Mouse (Mus musculus): ENCODE measurements around the gene Selenos. TPM values are rescaled to one million over a fixed set of nuclear protein-coding genes. Genes with fewer than 3 reads are reported as not detected.

Selenos gene
- total RNA-seq, 2 experiments from 2014 or later: 126 to 161 TPM

DNA sequence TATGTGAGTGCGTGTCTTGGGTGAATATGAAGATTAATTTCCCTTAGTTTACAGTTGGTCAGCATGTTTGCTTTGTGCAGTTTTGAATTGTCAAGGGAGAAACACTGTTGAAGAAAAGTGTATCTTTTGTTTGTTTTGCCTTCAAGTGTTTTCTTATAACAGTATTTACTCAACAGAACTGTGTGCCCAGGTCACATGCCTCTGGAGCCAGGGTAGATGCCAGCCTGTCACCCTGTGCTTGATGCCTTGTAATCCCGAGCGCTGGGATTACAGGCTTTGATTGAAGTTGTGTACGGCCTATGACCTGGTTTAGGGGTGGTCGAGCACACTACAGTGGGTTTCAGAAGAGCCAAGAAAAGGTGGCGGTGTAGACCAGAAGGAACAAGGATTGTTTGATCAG lies 4.3 kb downstream of the Selenos start:
- no peak for ATAC-seq (replicated peaks; ENCODE audit: poor library complexity)

DNA sequence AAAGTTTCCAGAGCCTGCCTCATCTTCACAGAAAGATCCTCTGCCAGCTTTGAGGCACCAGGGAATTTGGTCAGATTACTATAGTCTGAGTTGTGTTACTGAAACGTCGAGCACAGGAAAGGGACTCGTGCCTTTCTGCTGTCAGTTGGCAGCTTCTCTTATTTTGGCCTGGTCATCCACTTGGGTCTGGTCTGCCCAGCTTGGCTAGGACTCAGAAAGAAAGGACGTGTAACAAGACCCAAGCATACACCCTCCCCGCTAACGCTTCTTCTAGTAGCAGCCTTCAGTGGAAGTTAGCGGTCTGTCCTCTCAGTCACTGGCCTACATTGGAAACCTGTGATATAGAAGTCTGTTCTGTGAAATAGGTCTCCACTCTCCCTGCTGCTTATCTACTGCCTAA lies 5.1 kb downstream of the Selenos start:
- no peak for ATAC-seq (replicated peaks; ENCODE audit: poor library complexity)

- no peak for ATAC-seq (replicated peaks; ENCODE audit: poor library complexity)
These were observed 8.2 kb downstream of the Selenos start for GRCm38 (mm10) chr7:66087652-66088051.

DNA sequence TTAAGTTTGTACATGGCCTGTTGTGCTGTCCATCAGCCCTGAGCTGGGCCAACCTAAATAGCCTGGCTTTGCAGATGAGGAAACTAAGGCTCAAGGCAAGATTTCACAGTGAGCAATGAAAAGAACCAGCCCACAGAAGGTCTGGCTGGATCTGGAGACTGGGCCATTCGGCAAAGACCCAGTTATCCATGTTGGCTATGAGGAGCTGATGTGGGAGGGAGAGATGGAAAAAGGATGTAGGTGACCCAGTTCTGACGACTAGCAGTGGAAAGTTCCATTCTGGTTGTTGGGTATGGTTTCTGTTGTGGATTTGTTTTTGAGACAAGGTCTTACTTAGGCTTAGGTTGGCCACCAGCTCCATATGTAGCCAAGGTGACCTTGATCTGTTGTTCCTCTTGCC lies 8.6 kb downstream of the Selenos start:
- ATAC-seq (replicated peaks; ENCODE audit: poor library complexity): no peak

DNA sequence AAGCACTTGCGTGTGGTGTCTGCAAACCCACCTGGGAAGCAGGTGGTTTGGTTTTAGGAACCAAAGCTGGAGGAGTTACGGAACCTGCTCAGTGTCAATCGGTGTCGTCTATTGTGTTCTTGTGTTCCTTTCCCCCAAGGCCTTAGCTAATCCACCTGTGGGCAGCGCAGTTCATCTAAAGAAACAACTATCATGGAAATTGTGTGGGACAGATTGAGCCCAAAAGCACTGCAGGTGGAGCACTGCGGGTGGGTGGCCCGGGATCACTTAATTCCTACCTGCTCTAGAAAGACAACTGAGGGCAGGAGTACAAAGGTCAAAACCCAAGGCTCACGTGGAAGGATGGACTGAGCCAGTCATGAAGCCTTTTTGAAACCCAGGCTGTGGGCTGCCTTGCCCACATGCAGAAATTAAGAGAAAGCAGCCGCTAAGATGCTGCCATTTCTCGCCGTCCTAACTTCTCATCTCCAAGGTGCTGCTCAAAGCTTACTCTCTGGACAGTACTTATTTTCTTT lies 11.3 kb downstream of the Selenos start:
- ATAC-seq (replicated peaks; ENCODE audit: poor library complexity): no peak

DNA sequence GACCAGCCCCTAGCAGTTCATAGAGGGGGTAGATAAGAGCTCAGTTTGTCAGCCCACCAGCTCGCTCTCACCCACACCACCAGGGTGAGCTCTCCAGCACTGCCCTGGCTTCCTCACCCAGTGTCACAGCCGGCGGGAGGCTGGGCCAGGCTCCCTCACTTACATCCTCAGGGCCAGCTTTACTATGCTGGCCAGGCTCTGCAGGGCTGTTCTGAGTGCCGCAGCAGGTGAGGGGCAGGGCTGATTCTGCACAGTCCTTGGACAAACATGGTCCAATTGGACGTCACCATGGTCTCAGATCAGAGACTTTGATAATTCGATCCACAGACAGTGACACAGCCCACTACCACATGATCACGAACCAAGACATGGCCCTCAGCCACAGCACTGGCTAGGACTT lies 12.1 kb downstream of the Selenos start:
- no peak for ATAC-seq (replicated peaks; ENCODE audit: poor library complexity)

GRCm38 (mm10) chr7:66092656-66093055 lies 13.2 kb downstream of the Selenos start:
- no peak for ATAC-seq (replicated peaks; ENCODE audit: poor library complexity)

- no peak for ATAC-seq (replicated peaks; ENCODE audit: poor library complexity)
These were observed 14.7 kb downstream of the Selenos start for GRCm38 (mm10) chr7:66094141-66094540.

- no peak for ATAC-seq (replicated peaks; ENCODE audit: poor library complexity)
These were observed 19.4 kb downstream of the Selenos start for GRCm38 (mm10) chr7:66098803-66099202.

DNA sequence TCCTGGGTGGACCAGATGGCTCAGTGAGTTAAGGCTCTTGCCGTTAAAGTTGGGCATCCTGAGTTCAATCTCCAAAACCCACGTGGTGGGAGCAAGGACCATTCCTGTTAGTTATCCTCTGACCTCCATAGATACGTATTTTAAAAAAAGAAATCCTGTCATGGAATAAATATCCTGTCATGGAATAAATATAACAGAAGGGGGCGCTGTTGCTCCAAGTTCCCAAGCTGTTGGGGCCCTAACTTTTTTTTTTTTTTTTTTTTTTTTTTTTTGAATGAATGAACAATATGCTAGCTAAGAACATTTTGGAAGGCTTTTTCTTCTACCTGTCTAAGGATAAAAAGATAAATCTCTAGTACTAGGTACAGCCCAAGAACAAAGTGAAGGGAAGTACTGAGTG lies 22.4 kb downstream of the Selenos start:
- peak; percentile 64 for ATAC-seq (replicated peaks; ENCODE audit: poor library complexity)

- no peak for ATAC-seq (replicated peaks; ENCODE audit: poor library complexity)
These were observed 25.1 kb downstream of the Selenos start for GRCm38 (mm10) chr7:66104531-66104930.

- no peak for ATAC-seq (replicated peaks; ENCODE audit: poor library complexity)
These were observed 26.3 kb downstream of the Selenos start for GRCm38 (mm10) chr7:66105771-66106170.

DNA sequence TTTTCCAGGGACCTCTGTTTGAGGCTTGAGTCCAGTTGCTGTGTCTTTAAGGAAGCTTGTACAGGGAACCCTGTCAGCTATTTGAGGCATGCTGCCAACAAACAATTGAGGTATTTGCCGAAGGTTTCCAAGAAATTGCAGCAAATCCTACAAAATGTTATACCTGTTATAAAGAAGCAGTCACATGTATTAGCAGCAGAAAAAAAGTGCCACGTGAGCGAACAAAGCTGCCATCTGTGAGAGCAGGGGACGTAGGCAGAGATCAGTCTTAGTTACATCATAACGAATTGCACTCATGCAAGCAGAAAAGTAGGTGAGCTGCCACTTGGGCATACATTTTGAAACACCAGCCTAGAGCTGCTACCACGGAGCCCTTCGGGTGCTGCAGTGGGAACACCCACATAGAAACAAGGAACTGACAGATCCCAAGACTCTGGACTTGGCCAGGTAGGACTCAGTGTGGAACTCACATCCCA lies 27.2 kb downstream of the Selenos start:
- ATAC-seq (replicated peaks; ENCODE audit: poor library complexity): peak; percentile 22

- ATAC-seq (replicated peaks; ENCODE audit: poor library complexity): no peak
These were observed 27.8 kb downstream of the Selenos start for GRCm38 (mm10) chr7:66107206-66107605.

DNA sequence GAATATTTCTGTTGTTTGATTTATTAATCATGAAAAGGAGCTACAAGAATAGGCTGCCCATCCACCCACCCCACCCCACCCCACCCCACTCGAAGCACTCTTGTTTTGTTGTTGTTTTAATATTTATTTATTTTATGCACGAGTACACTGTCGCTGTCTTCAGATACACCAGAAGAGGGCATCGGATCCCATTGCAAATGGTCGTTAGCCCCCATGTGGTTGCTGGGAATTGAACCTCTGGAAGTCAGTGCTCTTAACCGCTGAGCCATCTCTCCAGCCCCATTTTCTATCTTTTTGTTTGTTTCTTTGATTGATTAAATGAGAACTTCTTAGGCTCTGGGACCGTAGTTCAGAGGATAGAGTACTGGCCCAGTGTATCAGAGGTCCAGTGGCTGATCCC lies 28.5 kb downstream of the Selenos start:
- no peak for ATAC-seq (replicated peaks; ENCODE audit: poor library complexity)

- peak; percentile 71 for ATAC-seq (replicated peaks; ENCODE audit: poor library complexity)
These were observed 29.8 kb downstream of the Selenos start, which contains the start of gene Chsy1 for GRCm38 (mm10) chr7:66108961-66109854. Chsy1 (plus strand) TSS chr7:66109515.

GRCm38 (mm10) chr7:66109855-66110635 lies 30.6 kb downstream of the Selenos start:
- no peak for ATAC-seq (replicated peaks; ENCODE audit: poor library complexity)

DNA sequence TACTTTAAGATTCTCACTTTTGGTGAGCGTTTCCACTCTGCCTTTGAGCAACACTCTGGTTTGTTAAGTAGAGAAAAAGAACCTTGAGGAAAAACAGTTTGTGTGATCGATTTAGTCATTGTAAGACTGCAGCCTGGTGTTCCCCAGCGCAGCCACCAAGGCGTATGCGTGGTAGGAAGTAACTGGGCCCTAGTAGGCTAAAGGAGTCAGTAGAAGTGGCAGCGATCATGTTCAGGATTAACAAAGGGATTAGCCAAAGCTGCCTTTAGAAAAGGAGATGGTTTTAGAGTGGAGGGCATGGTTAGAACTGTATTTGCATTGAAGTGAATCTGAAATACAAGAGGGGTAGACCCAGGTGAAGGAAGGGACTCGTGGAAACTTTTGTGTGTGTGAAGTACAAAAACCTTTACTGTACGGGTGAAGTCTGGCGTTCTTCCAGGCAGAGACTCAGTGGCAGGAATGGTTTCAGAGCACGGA lies 31.2 kb downstream of the Selenos start:
- ATAC-seq (replicated peaks; ENCODE audit: poor library complexity): no peak

DNA sequence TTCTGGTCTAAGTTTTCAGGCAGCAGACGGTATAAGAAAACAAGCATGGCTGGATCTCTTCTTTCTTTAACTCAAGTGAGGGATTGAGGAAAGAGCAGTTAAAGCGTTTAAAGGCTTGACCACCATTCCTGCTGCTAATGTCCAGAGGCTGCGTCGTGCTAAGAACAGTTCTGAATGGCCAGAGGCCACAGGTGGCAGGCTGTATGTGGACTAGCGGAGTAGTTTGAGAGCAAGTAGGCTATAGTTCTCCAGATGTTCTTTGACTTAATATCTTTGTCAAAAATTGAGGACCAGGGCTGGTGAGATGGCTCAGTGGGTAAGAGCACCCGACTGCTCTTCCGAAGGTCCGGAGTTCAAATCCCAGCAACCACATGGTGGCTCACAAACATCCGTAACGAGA lies 31.8 kb downstream of the Selenos start:
- ATAC-seq (replicated peaks; ENCODE audit: poor library complexity): no peak

GRCm38 (mm10) chr7:66113561-66113960 lies 34.1 kb downstream of the Selenos start:
- peak; percentile 47 for ATAC-seq (replicated peaks; ENCODE audit: poor library complexity)

- no peak for ATAC-seq (replicated peaks; ENCODE audit: poor library complexity)
These were observed 36.4 kb downstream of the Selenos start for GRCm38 (mm10) chr7:66115821-66116343.
